Mouse (Mus musculus) ES-E14 (cell line): Measurements from ENCODE around the gene Slc10a7. TPM values are rescaled to one million over a fixed set of nuclear protein-coding genes. Genes with fewer than 3 reads are reported as not detected.

Source experiments
- DNase-seq: peaks from one replicate; pipeline ENCODE4 v3.0.0-alpha.2; 2013; ENCODE audit warnings: low read depth, low spot score
- H3K27ac ChIP-seq: 2 replicates; pipeline ENCODE4 v1.5.1; 2012; ENCODE audit warnings: low read depth, mild to moderate bottlenecking, low read length, moderate library complexity, mixed read lengths; ENCODE audit not compliant: poor library complexity, insufficient read depth, severe bottlenecking
- H3K36me3 ChIP-seq: 2 replicates; pipeline ENCODE4 v1.6.1; 2012; ENCODE audit warnings: mild to moderate bottlenecking, low read length, moderate library complexity, mixed read lengths; ENCODE audit not compliant: control insufficient read depth, poor library complexity, insufficient read depth, severe bottlenecking
- H3K4me1 ChIP-seq, 2 experiments: fragments of 150-350 bp in 1 of 2; sonication (generic) in 1 of 2; 2 replicates each; pipeline ENCODE4 v1.6.1; 2012; ENCODE audit warnings: low read length in 2 of 2, mild to moderate bottlenecking in 1 of 2, mixed read lengths in 1 of 2; ENCODE audit not compliant: control insufficient read depth in 2 of 2, insufficient read depth in 2 of 2, poor library complexity in 1 of 2
- H3K4me3 ChIP-seq, 2 experiments: fragments of 150-350 bp in 1 of 2; sonication (generic) in 1 of 2; 2 replicates each; pipeline ENCODE4 v1.5.1; 2012; ENCODE audit warnings: low read length in 2 of 2, low read depth in 1 of 2, mild to moderate bottlenecking in 1 of 2, mixed read lengths in 1 of 2; ENCODE audit not compliant: insufficient read depth in 1 of 2, poor library complexity in 1 of 2, severe bottlenecking in 1 of 2
- H3K9ac ChIP-seq: 2 replicates; pipeline ENCODE4 v1.6.1; 2012; ENCODE audit warnings: low read depth, mild to moderate bottlenecking, low read length, mixed read lengths; ENCODE audit not compliant: poor library complexity, insufficient read depth, severe bottlenecking
- H3K9me3 ChIP-seq: fragments of 150-350 bp; sonication (generic); 2 replicates; pipeline ENCODE4 v1.6.1; 2012; ENCODE audit warnings: low read depth, mild to moderate bottlenecking, low read length; ENCODE audit not compliant: control insufficient read depth, insufficient read depth
- CHD2 ChIP-seq: IDR thresholded peaks from 2 replicates; pipeline ENCODE4 v1.6.1; 2014; ENCODE audit warnings: mild to moderate bottlenecking, low read depth, low read length, inconsistent platforms
- HCFC1 ChIP-seq: IDR thresholded peaks from 2 replicates; pipeline ENCODE4 v1.6.1; 2012; ENCODE audit warnings: low read length, inconsistent platforms, borderline replicate concordance; ENCODE audit not compliant: insufficient read depth
- MAFK ChIP-seq: IDR thresholded peaks from 2 replicates; pipeline ENCODE4 v1.6.1; 2014; ENCODE audit warnings: mild to moderate bottlenecking, low read depth, low read length, inconsistent platforms; ENCODE audit not compliant: insufficient read depth
- ZC3H11A ChIP-seq: IDR thresholded peaks from 2 replicates; pipeline ENCODE4 v1.6.1; 2012; ENCODE audit warnings: low read depth, mild to moderate bottlenecking, inconsistent platforms, low read length, borderline replicate concordance
- ZNF384 ChIP-seq: IDR thresholded peaks from 2 replicates; pipeline ENCODE4 v1.6.1; 2012; ENCODE audit warnings: low read depth, low read length, inconsistent platforms
- in situ Hi-C, 2 experiments: fragments of 600-800 bp; cut with MboI; formaldehyde crosslinking; loops; one replicate each; pipeline ENCODE4 v1.15.1; 2025; ENCODE audit warnings: low sequenced_read_pairs in 2 of 2, inconsistent platforms in 1 of 2; ENCODE audit not compliant: unreplicated experiment in 2 of 2
- total RNA-seq: library from RNA; depleted of rRNA; stranded (reverse); fragments of 300-350 nt; gene quantifications from 2 replicates; pipeline ENCODE4 v1.2.3, GENCODE M21; 2012

Gene Slc10a7
- total RNA-seq, 1 experiment, result 30.5 TPM

GRCm38 (mm10) chr8:78634523-78635240 is 125.5 kb downstream of the Slc10a7 start:
- Histone ChIP-seq H3K4me3 (no peak overlapping the region), H3K27ac (no peak overlapping the region), H3K36me3 (peaks cover 13% of the 10 kb centered on the region; the same call in 1 of the 2 replicates), H3K9ac (no peak overlapping the region), H3K4me1 (no peaks in the 10 kb centered on the region), H3K9me3 (no peaks in the 10 kb centered on the region)
- in situ Hi-C loops, result no loop called here
- no peak for DNase-seq
- TF ChIP-seq CHD2, result no peak
- TF ChIP-seq ZC3H11A, result no peak
- TF ChIP-seq ZNF384, result no peak
- no peak for TF ChIP-seq HCFC1
- no peak for TF ChIP-seq MAFK

- TF ChIP-seq HCFC1 (no peak), ZNF384 (no peak), MAFK (no peak), CHD2 (no peak), ZC3H11A (no peak)
- no peaks in the 10 kb centered on the region for H3K4me1 ChIP-seq
- H3K4me3 ChIP-seq, result no peak overlapping the region
- no peak for DNase-seq
- no peaks in the 10 kb centered on the region for H3K9me3 ChIP-seq
- in situ Hi-C loops, result no loop called here
- H3K27ac ChIP-seq, result no peak overlapping the region
- peaks cover 12% of the 10 kb centered on the region; the same call in 1 of the 2 replicates for H3K36me3 ChIP-seq
- no peak overlapping the region for H3K9ac ChIP-seq
These were observed 126.2 kb downstream of the Slc10a7 start for GRCm38 (mm10) chr8:78635241-78635771.

GRCm38 (mm10) chr8:78641919-78642318 is 132.8 kb downstream of the Slc10a7 start:
- DNase-seq, result no peak
- TF ChIP-seq HCFC1, result no peak
- TF ChIP-seq MAFK, result no peak
- no peak for TF ChIP-seq CHD2
- TF ChIP-seq ZC3H11A, result no peak
- TF ChIP-seq ZNF384, result no peak
- in situ Hi-C loops, result no loop called here

GRCm38 (mm10) chr8:78642376-78642775 is 133.2 kb downstream of the Slc10a7 start:
- no peaks in the 10 kb centered on the region for H3K9me3 ChIP-seq
- 0 out of 2 replicates have a peak, but pooled peaks cover 2% of the 10 kb centered on the region for H3K36me3 ChIP-seq
- no peak overlapping the region for H3K9ac ChIP-seq
- in situ Hi-C loops, result no loop called here
- TF ChIP-seq ZC3H11A, result no peak
- no peak for TF ChIP-seq ZNF384
- TF ChIP-seq MAFK, result no peak
- TF ChIP-seq HCFC1, result no peak
- TF ChIP-seq CHD2, result no peak
- H3K4me1 ChIP-seq, result peaks cover 0 to 4% of the 10 kb centered on the region in 2 experiments; a peak in 2 of 4 replicates
- no peak overlapping the region for H3K27ac ChIP-seq
- DNase-seq, result no peak
- H3K4me3 ChIP-seq, result no peak overlapping the region

More at GRCm38 (mm10) chr8:78641919-78642318, 132.8 kb downstream of the Slc10a7 start:
- H3K9ac ChIP-seq, result no peak overlapping the region
- H3K36me3 ChIP-seq, result 0 out of 2 replicates have a peak, but pooled peaks cover 2% of the 10 kb centered on the region
- H3K9me3 ChIP-seq, result no peaks in the 10 kb centered on the region
- no peak overlapping the region for H3K4me3 ChIP-seq
- no peak overlapping the region for H3K27ac ChIP-seq
- peaks cover 0 to 2% of the 10 kb centered on the region in 2 experiments; a peak in 1 of 4 replicates for H3K4me1 ChIP-seq
